Mouse (Mus musculus): ENCODE measurements around the gene Elp6. TPM values are rescaled to one million over a fixed set of nuclear protein-coding genes. Genes with fewer than 3 reads are reported as not detected.

Elp6 gene
- polyA plus RNA-seq (2012; fragmentation: generic; extraction: Trizol) = 26.0 TPM
- long read RNA-seq, experiment 1, transcript Elp6-205 (7 exons, 1,304 nt) = major isoform, 12 of 20 reads
- long read RNA-seq, experiment 1, partial matches to known transcripts = 4 of 20 reads
- long read RNA-seq, experiment 1, other reads (novel, unspliced or antisense) = 4 of 20 reads
- long read RNA-seq, experiment 2, transcript Elp6-205 (7 exons, 1,304 nt) = major isoform, 61 of 68 reads
- long read RNA-seq, experiment 2, partial matches to known transcripts = 0 of 68 reads
- long read RNA-seq, experiment 2, other reads (novel, unspliced or antisense) = 5 of 68 reads

DNA sequence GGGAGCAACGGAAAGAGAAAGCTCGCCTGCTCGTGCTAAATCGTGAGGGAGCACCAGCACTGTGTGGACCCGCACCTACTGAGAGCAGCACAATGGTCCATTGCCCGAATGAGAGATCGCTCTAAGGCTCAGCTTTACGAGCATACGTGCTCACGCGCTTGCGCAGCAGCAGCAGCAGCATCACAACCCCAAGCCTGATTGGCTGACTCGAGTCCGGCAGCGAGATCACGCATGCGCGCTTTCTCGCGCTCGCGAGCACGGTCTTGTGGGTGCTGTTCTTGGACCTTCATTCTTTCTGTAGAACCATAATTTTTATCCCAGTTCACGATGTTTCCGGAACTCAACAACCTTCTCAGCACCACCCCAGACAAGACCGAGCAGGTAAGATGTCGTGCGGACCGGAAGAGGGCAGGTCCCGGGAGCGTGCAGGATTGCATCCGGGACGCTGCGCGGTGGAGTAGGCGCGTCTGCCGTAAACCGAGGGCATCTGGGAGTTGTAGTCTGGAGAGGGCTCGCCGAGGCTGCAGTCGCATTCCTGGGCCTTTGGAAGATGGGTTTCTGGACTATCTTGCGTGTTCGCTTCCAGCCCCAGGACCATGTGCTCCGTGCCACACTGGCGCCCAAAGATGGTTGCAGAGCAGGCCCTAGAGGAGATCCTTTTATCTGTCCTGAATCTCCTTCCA lies at the start of gene Elp6:
Gene Elp6, plus strand, starts transcription at position 205 of the 683 bp plus-strand sequence.
- Histone ChIP-seq H3K27me3 (ENCODE audit: control insufficient read depth, insufficient read depth, insufficient read length) (no peaks in the 10 kb centered on the region), H3K4me3 (ENCODE audit: insufficient read depth, poor library complexity, severe bottlenecking) (peak within 1 kb of the TSS; percentile 38), H3ac (ENCODE audit: control insufficient read depth, insufficient read length, low read depth) (peak within 1 kb of the TSS; percentile 65), H3K36me3 (ENCODE audit: control insufficient read depth, insufficient read depth) (peaks cover 8% of the 10 kb centered on the region), H3K79me2 (ENCODE audit: control insufficient read depth, insufficient read depth) (peaks cover 20% of the 10 kb centered on the region), H3K79me3 (ENCODE audit: low read depth) (peaks cover 7% of the 10 kb centered on the region)
- TF ChIP-seq USF1 (IDR thresholded peaks at IDR 0.05; ENCODE audit: low read depth) (no peak), FOSL1 (IDR thresholded peaks at IDR 0.05; ENCODE audit: insufficient read depth, low read length, poor library complexity, severe bottlenecking) (no peak), MAX (IDR thresholded peaks at IDR 0.05) (no peak), CEBPB (IDR thresholded peaks at IDR 0.05; ENCODE audit: low read depth) (no peak), CTCF (IDR thresholded peaks at IDR 0.05; ENCODE audit: control insufficient read depth, insufficient read depth, insufficient read length) (no peak), MYOD1 (IDR thresholded peaks at IDR 0.05; ENCODE audit: control insufficient read depth, insufficient read length, low read depth) (no peak), MYOG (IDR thresholded peaks at IDR 0.05; ENCODE audit: control insufficient read depth, extremely low read depth, insufficient read length) (no peak)

DNA sequence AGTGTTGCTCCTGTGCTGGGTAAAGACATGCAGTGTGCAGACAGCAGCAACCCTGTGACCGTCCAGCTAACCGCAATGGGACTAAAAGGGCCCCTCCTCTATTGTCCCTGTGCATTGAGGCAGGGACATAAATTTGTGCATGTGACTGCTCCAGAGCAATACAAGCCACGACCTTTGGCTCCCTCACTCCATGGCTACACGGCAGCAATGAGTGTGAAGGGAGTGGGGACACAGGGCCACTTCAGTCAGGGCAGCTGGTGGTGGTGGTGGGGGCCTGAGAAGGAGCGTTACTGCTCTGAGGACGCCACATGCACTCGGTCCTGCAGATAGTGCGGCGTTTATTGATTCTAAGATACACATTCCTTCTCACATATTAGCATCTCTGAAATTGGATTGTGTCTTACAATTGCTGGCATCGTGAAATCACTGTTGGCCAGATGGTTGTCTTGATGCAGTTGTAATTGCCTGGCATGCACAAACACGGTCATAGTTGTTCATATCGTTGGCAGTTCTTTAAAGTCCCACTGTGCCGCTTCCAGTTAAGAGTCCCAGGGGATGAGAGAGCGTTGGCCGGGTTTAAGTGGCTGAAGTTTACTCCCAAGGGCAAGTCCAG lies 49.5 kb upstream of the Elp6 start:
- Histone ChIP-seq H3K79me2 (ENCODE audit: control insufficient read depth, insufficient read depth) (no peaks in the 10 kb centered on the region), H3K36me3 (ENCODE audit: control insufficient read depth, insufficient read depth) (no peaks in the 10 kb centered on the region), H3K79me3 (ENCODE audit: low read depth) (no peaks in the 10 kb centered on the region), H3K27me3 (ENCODE audit: control insufficient read depth, insufficient read depth, insufficient read length) (peaks cover 37% of the 10 kb centered on the region), H3K4me3 (ENCODE audit: insufficient read depth, poor library complexity, severe bottlenecking) (no peak overlapping the region), H3ac (ENCODE audit: control insufficient read depth, insufficient read length, low read depth) (no peak overlapping the region)
- no peak for TF ChIP-seq FOSL1 (IDR thresholded peaks at IDR 0.05; ENCODE audit: insufficient read depth, low read length, poor library complexity, severe bottlenecking)
- TF ChIP-seq CEBPB (IDR thresholded peaks at IDR 0.05; ENCODE audit: low read depth) = no peak
- no peak for TF ChIP-seq CTCF (IDR thresholded peaks at IDR 0.05; ENCODE audit: control insufficient read depth, insufficient read depth, insufficient read length)
- no peak for TF ChIP-seq MYOD1 (IDR thresholded peaks at IDR 0.05; ENCODE audit: control insufficient read depth, insufficient read length, low read depth)
- TF ChIP-seq MAX (IDR thresholded peaks at IDR 0.05) = no peak
- TF ChIP-seq MYOG (IDR thresholded peaks at IDR 0.05; ENCODE audit: control insufficient read depth, extremely low read depth, insufficient read length) = no peak
- no peak for TF ChIP-seq USF1 (IDR thresholded peaks at IDR 0.05; ENCODE audit: low read depth)

DNA sequence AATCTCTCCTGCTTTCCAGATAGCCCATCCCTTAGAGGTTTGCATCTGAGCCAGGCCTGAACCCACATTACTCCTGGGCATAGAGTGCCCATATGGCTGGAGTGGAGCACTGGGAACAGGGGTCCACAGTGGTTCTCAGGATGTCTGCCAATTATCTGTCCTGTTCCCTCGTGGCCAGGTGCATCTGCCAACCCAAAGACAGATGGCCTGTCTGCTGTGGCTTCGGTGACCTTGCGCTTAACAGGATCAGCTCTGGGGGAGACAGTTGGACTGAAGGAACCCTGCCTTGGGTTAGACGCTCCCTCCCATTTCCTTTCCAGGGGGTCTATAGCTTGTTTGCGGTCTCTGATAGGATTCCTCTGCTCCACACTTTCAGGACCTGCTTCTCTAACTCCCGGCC lies 46.3 kb upstream of the Elp6 start:
- Histone ChIP-seq H3ac (ENCODE audit: control insufficient read depth, insufficient read length, low read depth) (no peak overlapping the region), H3K36me3 (ENCODE audit: control insufficient read depth, insufficient read depth) (no peaks in the 10 kb centered on the region), H3K4me3 (ENCODE audit: insufficient read depth, poor library complexity, severe bottlenecking) (no peak overlapping the region), H3K79me3 (ENCODE audit: low read depth) (no peaks in the 10 kb centered on the region), H3K27me3 (ENCODE audit: control insufficient read depth, insufficient read depth, insufficient read length) (peaks cover 56% of the 10 kb centered on the region), H3K79me2 (ENCODE audit: control insufficient read depth, insufficient read depth) (no peaks in the 10 kb centered on the region)
- no peak for TF ChIP-seq MYOG (IDR thresholded peaks at IDR 0.05; ENCODE audit: control insufficient read depth, extremely low read depth, insufficient read length)
- TF ChIP-seq FOSL1 (IDR thresholded peaks at IDR 0.05; ENCODE audit: insufficient read depth, low read length, poor library complexity, severe bottlenecking) = no peak
- TF ChIP-seq CTCF (IDR thresholded peaks at IDR 0.05; ENCODE audit: control insufficient read depth, insufficient read depth, insufficient read length) = no peak
- TF ChIP-seq USF1 (IDR thresholded peaks at IDR 0.05; ENCODE audit: low read depth) = no peak
- no peak for TF ChIP-seq CEBPB (IDR thresholded peaks at IDR 0.05; ENCODE audit: low read depth)
- no peak for TF ChIP-seq MAX (IDR thresholded peaks at IDR 0.05)
- no peak for TF ChIP-seq MYOD1 (IDR thresholded peaks at IDR 0.05; ENCODE audit: control insufficient read depth, insufficient read length, low read depth)

DNA sequence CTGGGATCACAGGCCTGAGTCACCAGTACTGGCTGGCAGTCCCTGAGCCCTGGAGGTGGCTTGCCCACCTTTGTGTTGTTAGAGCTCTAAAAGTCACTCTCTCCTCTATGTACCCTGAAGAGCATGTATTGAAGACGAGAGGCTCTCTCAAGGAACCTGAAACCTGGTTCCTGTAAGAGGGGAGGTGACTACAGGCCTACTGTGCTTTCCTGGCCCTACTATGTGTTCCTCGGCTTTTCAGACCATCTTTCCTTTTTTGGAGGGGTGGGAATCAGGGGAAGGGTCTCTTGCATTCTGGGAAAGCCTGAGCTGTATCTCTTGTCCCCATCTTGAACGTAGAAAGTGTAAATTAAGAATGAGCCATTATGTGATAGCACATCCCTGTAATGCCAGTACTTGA lies 45.9 kb upstream of the Elp6 start:
- Histone ChIP-seq H3K36me3 (ENCODE audit: control insufficient read depth, insufficient read depth) (no peaks in the 10 kb centered on the region), H3K79me3 (ENCODE audit: low read depth) (no peaks in the 10 kb centered on the region), H3K79me2 (ENCODE audit: control insufficient read depth, insufficient read depth) (no peaks in the 10 kb centered on the region), H3ac (ENCODE audit: control insufficient read depth, insufficient read length, low read depth) (no peak overlapping the region), H3K4me3 (ENCODE audit: insufficient read depth, poor library complexity, severe bottlenecking) (no peak overlapping the region), H3K27me3 (ENCODE audit: control insufficient read depth, insufficient read depth, insufficient read length) (peaks cover 56% of the 10 kb centered on the region)
- TF ChIP-seq CTCF (IDR thresholded peaks at IDR 0.05; ENCODE audit: control insufficient read depth, insufficient read depth, insufficient read length) (no peak), MYOG (IDR thresholded peaks at IDR 0.05; ENCODE audit: control insufficient read depth, extremely low read depth, insufficient read length) (no peak), USF1 (IDR thresholded peaks at IDR 0.05; ENCODE audit: low read depth) (no peak), MYOD1 (IDR thresholded peaks at IDR 0.05; ENCODE audit: control insufficient read depth, insufficient read length, low read depth) (no peak), CEBPB (IDR thresholded peaks at IDR 0.05; ENCODE audit: low read depth) (no peak), MAX (IDR thresholded peaks at IDR 0.05) (no peak), FOSL1 (IDR thresholded peaks at IDR 0.05; ENCODE audit: insufficient read depth, low read length, poor library complexity, severe bottlenecking) (no peak)

DNA sequence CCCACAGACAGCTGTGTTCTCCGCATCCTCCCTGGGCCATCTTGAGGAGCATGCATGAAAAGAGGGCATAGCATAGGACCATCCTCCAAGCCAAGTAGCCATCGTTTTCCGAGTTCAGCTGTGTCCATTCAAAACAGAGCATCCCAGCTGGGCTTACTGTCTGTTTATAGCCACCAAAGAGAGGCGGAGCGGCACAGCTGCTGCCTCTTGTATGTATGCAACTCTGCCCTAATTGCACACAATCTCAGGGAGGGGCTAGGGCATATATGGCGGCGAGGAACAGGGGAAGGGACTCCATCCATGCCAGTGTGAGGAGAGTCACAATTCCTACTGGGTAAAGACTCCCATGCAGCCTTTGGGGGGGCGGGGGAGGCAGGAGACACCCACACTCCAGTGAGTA lies 41.8 kb upstream of the Elp6 start:
- H3K79me3 ChIP-seq (ENCODE audit: low read depth) = no peaks in the 10 kb centered on the region
- no peak overlapping the region for H3ac ChIP-seq (ENCODE audit: control insufficient read depth, insufficient read length, low read depth)
- no peak overlapping the region for H3K4me3 ChIP-seq (ENCODE audit: insufficient read depth, poor library complexity, severe bottlenecking)
- H3K36me3 ChIP-seq (ENCODE audit: control insufficient read depth, insufficient read depth) = no peaks in the 10 kb centered on the region
- H3K27me3 ChIP-seq (ENCODE audit: control insufficient read depth, insufficient read depth, insufficient read length) = peaks cover 46% of the 10 kb centered on the region
- no peak for TF ChIP-seq MYOD1 (IDR thresholded peaks at IDR 0.05; ENCODE audit: control insufficient read depth, insufficient read length, low read depth)
- no peak for TF ChIP-seq USF1 (IDR thresholded peaks at IDR 0.05; ENCODE audit: low read depth)
- TF ChIP-seq MYOG (IDR thresholded peaks at IDR 0.05; ENCODE audit: control insufficient read depth, extremely low read depth, insufficient read length) = no peak
- no peak for TF ChIP-seq CEBPB (IDR thresholded peaks at IDR 0.05; ENCODE audit: low read depth)
- TF ChIP-seq CTCF (IDR thresholded peaks at IDR 0.05; ENCODE audit: control insufficient read depth, insufficient read depth, insufficient read length) = no peak
- TF ChIP-seq FOSL1 (IDR thresholded peaks at IDR 0.05; ENCODE audit: insufficient read depth, low read length, poor library complexity, severe bottlenecking) = no peak
- TF ChIP-seq MAX (IDR thresholded peaks at IDR 0.05) = no peak
- no peaks in the 10 kb centered on the region for H3K79me2 ChIP-seq (ENCODE audit: control insufficient read depth, insufficient read depth)

All from C2C12 (cell line).